ENCODE assay signal across 17 mouse cellular contexts in the genomic region with DNA sequence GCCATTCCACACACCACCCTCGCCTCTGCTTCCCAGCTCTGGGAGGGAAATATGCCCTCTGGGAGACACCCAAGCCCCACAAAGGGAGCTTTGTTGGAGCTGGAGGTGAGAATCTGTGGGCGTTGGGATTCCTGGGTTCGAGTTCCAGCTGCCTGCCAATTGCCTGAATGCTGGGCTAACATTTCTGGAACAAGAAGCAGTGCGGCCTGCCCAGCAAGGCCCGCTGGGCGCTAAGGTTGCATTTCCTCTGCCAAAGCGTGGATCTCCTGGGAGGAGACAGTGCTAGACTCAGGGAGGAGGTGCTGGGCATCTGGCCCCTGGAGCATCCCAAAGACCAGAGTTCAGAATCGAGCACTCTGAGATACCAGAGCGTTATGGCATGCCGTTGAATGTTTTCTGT. TPM values are rescaled to one million over a fixed set of nuclear protein-coding genes. Genes with fewer than 3 reads are reported as not detected.
A peak's percentile ranks its signal among the peaks of the same experiment; 100 is the strongest.
DNase-seq lines count a peak whose midpoint lies in the region; ATAC-seq and TF ChIP-seq lines count a peak whose summit lies in the region.
"Had no signal": no experiment of that assay in that cellular context is flagged by ENCODE, and none has a peak within 500 bp of the region (broad histone marks: within the 10 kb centered on the region; RNA-seq: fewer than 3 reads in every experiment).

No protein-coding gene starts in this region.

- intact Hi-C loops in heart, postnatal 10 days (cut with DNase I) = no loop called here

- DNase-seq in adrenal gland, postnatal 14 days = peak; percentile 55
- no peak for DNase-seq in adrenal gland, adult 8-10 months
- no peak for DNase-seq in heart, embryonic 10.5 days (ENCODE audit: low spot score)
- DNase-seq in heart, postnatal 10 days = no peak
- DNase-seq in ovary, postnatal 36 days (ENCODE audit: low spot score) = peak; percentile 29
- no peak for DNase-seq in ovary, postnatal 10 days (ENCODE audit: low spot score)
- no peak for DNase-seq in limb, embryonic 14.5 days (ENCODE audit: low spot score)
- no peak for DNase-seq in embryo, embryonic 10.5 days (ENCODE audit: low spot score)
- DNase-seq: heart, postnatal 36 days; liver, embryonic 13.5 days; lung, postnatal 10 days; right cerebral cortex, adult 18-20 months; thymus, adult 2 months had no signal

- H3K27ac ChIP-seq in heart, embryonic 10.5 days = 0 out of 2 replicates have a peak overlapping the region, but pooled peaks have one; percentile 7
- peak overlapping the region; percentile 19; the same call in 1 of the 2 replicates for H3K27ac ChIP-seq in limb, embryonic 14.5 days (replicated peaks; ENCODE audit: low read depth, low read length)
- H3K27ac ChIP-seq: intestine, embryonic 15.5 days; left cerebral cortex, adult 2 months; liver, embryonic 13.5 days; midbrain, embryonic 12.5 days; neural tube, embryonic 13.5 days had no signal

- no peak for ATAC-seq in limb, embryonic 14.5 days (ENCODE audit: low FRiP score, low read depth)
- ATAC-seq: intestine, embryonic 15.5 days had no signal

- no peak overlapping the region for H3K4me2 ChIP-seq in limb, embryonic 14.5 days (replicated peaks; ENCODE audit: low read depth, low read length, severe bottlenecking)
- H3K4me2 ChIP-seq: intestine, embryonic 15.5 days; liver, embryonic 13.5 days; midbrain, embryonic 12.5 days; neural tube, embryonic 13.5 days had no signal

- WGBS in heart, embryonic 10.5 days = 74% methylated on average over 10 of the region's 10 CpGs
- 62% methylated on average over 10 of the region's 10 CpGs for WGBS in limb, embryonic 14.5 days

- no peaks in the 10 kb centered on the region for H3K27me3 ChIP-seq in heart, embryonic 10.5 days (ENCODE audit: insufficient read depth, poor library complexity, severe bottlenecking)
- no peaks in the 10 kb centered on the region for H3K27me3 ChIP-seq in limb, embryonic 14.5 days (ENCODE audit: control insufficient read depth, insufficient read depth, low read length)
- H3K27me3 ChIP-seq: intestine, embryonic 15.5 days; midbrain, embryonic 12.5 days had no signal

- no peak for TF ChIP-seq POLR2A in limb, embryonic 14.5 days (IDR thresholded peaks at IDR 0.05; ENCODE audit: borderline replicate concordance, extremely low read depth, insufficient read depth, insufficient read length)

- H3K36me3 ChIP-seq in heart, embryonic 10.5 days = peaks cover 4% of the 10 kb centered on the region; the same call in 1 of the 2 replicates
- H3K36me3 ChIP-seq in limb, embryonic 14.5 days (ENCODE audit: control insufficient read depth, insufficient read depth, low read length) = 0 out of 2 replicates have a peak, but pooled peaks cover 8% of the 10 kb centered on the region
- H3K36me3 ChIP-seq: intestine, embryonic 15.5 days; neural tube, embryonic 13.5 days had no signal

- no peak overlapping the region for H3K9ac ChIP-seq in limb, embryonic 14.5 days (ENCODE audit: low read depth, low read length, severe bottlenecking)
- H3K9ac ChIP-seq: intestine, embryonic 15.5 days; liver, embryonic 13.5 days; midbrain, embryonic 12.5 days; neural tube, embryonic 13.5 days had no signal

- H3K4me3 ChIP-seq in heart, embryonic 10.5 days = no peak overlapping the region
- H3K4me3 ChIP-seq in limb, embryonic 14.5 days (replicated peaks; ENCODE audit: low read length) = no peak overlapping the region
- H3K4me3 ChIP-seq: intestine, embryonic 15.5 days; left cerebral cortex, adult 2 months; liver, embryonic 13.5 days; midbrain, embryonic 12.5 days; neural tube, embryonic 13.5 days had no signal

- H3K9me3 ChIP-seq in heart, embryonic 10.5 days = no peaks in the 10 kb centered on the region
- no peaks in the 10 kb centered on the region for H3K9me3 ChIP-seq in limb, embryonic 14.5 days (ENCODE audit: control insufficient read depth, low read length)
- H3K9me3 ChIP-seq: intestine, embryonic 15.5 days; liver, embryonic 13.5 days; midbrain, embryonic 12.5 days; neural tube, embryonic 13.5 days had no signal

- H3K4me1 ChIP-seq in heart, embryonic 10.5 days = peaks cover 66% of the 10 kb centered on the region
- peaks cover 34% of the 10 kb centered on the region; the same call in 1 of the 2 replicates for H3K4me1 ChIP-seq in limb, embryonic 14.5 days (ENCODE audit: control insufficient read depth, insufficient read depth, low read length)

RNA-seq across cellular contexts. Expression of gene Tcf7l2, which starts 38.3 kb away (rescaled TPM):
- 26.6 and 29.7 TPM in 2 replicates for total RNA-seq in adrenal gland, postnatal 14 days (2021)
- total RNA-seq in adrenal gland, adult 8-10 months (2022) = 10 to 100 TPM; 15.4 to 39.4 (median 26.8) TPM
- polyA plus RNA-seq in heart, embryonic 10.5 days (2016; fragmentation: Nextera tagmentation; extraction: Ambion mirVana) = 53.2 and 61.8 TPM in 2 replicates
- total RNA-seq in heart, postnatal 10 days (2021) = 10 to 100 TPM; 21.9 to 22.3 TPM
- 51.6 and 64.4 TPM in 2 replicates for polyA plus RNA-seq in limb, embryonic 14.5 days (2012; rRNA removed)
- 134 and 151 TPM in 2 replicates for polyA plus RNA-seq in limb, embryonic 14.5 days (2014; fragmentation: Nextera tagmentation; extraction: Ambion mirVana)

Comparison
In these comparisons a context has a peak if more than half of its experiments do, and no peak if none do; other contexts are left out.
1. DNase-seq: peak in adrenal gland, postnatal 14 days (single experiment) and ovary, postnatal 36 days (single experiment); none in adrenal gland, adult 8-10 months (single experiment), heart, embryonic 10.5 days (single experiment), heart, postnatal 10 days (0 of 2), ovary, postnatal 10 days (single experiment), limb, embryonic 14.5 days (single experiment) and embryo, embryonic 10.5 days (single experiment).